Mouse (Mus musculus) forebrain, embryonic 10.5 days (tissue): ENCODE measurements around the gene Thada. TPM values are rescaled to one million over a fixed set of nuclear protein-coding genes. Genes with fewer than 3 reads are reported as not detected.
A peak's percentile ranks its signal among the peaks of the same experiment; 100 is the strongest.

Source experiments
- DNase-seq: peaks from one replicate; pipeline ENCODE4 v3.0.0-alpha.2; 2017; ENCODE audit warnings: low spot score; ENCODE audit errors: extremely low spot score
- H3K27ac ChIP-seq: fragments of 300-500 bp; sonication (generic); 2 replicates; pipeline ENCODE4 v1.5.1; 2016; ENCODE audit warnings: mild to moderate bottlenecking
- H3K27me3 ChIP-seq: fragments of 300-500 bp; sonication (generic); 2 replicates; pipeline ENCODE4 v1.6.1; 2016; ENCODE audit warnings: mild to moderate bottlenecking; ENCODE audit not compliant: poor library complexity, severe bottlenecking
- H3K36me3 ChIP-seq: fragments of 300-500 bp; sonication (generic); replicated peaks from 2 replicates; pipeline ENCODE4 v1.6.1; 2016; ENCODE audit warnings: mild to moderate bottlenecking, moderate library complexity
- H3K4me1 ChIP-seq: fragments of 300-500 bp; sonication (generic); 2 replicates; pipeline ENCODE4 v1.6.1; 2016
- H3K4me3 ChIP-seq: fragments of 300-500 bp; sonication (generic); 2 replicates; pipeline ENCODE4 v1.5.1; 2016; ENCODE audit warnings: mild to moderate bottlenecking, moderate library complexity
- H3K9me3 ChIP-seq: fragments of 300-500 bp; sonication (generic); 2 replicates; pipeline ENCODE4 v1.6.1; 2016; ENCODE audit warnings: mild to moderate bottlenecking, moderate library complexity
- WGBS: fragments of 180-500 bp; shearing (Covaris S2); methylation state at CpG from one replicate; pipeline ENCODE4 v1.1.7; 2016; 5-methylcytosine and 5-hydroxymethylcytosine counted together
- polyA plus RNA-seq: library from polyadenylated mRNA; unstranded; fragments of >200 nt; fragmentation: Nextera tagmentation; extraction: Ambion mirVana; gene quantifications from 2 replicates; pipeline ENCODE4 v1.2.1, GENCODE M21; 2016

The Thada gene
- polyA plus RNA-seq, 1 experiment from 2014 or later: 12.1 TPM

DNA sequence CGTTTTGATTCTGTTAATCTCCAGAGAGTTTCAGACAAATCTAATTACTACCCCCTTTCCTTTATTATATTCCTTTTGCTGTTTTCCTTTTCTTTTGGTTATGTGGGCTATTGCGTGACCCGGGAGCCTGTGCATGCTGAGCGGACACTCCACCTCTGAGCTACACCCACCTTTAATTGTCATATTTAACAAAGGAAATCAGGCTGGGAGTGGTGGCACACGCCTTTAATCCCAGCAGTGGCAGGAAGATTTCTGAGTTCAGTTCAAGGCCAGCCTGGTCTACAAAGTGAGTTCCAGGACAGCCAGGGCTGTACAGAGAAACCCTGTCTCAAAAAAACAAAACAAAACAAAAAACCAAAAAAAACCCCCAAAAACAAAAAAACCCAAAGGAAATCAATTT is 31.0 kb upstream of the Thada start:
- no peaks in the 10 kb centered on the region for H3K9me3 ChIP-seq
- H3K36me3 ChIP-seq: no peaks in the 10 kb centered on the region
- WGBS: 87% methylated on average over 5 of the region's 5 CpGs

GRCm38 (mm10) chr17:84492255-84492880 is 26.4 kb upstream of the Thada start:
- 37% methylated on average over 5 of the region's 5 CpGs for WGBS
- Histone ChIP-seq H3K4me1 (peaks cover 7% of the 10 kb centered on the region), H3K36me3 (no peaks in the 10 kb centered on the region), H3K27me3 (no peaks in the 10 kb centered on the region), H3K9me3 (no peaks in the 10 kb centered on the region), H3K27ac (no peak overlapping the region), H3K4me3 (no peak overlapping the region)
- no peak for DNase-seq

More for the DNA sequence above, 31.0 kb upstream of the Thada start:
- DNase-seq: no peak
- H3K4me1 ChIP-seq: peaks cover 15% of the 10 kb centered on the region
- no peaks in the 10 kb centered on the region for H3K27me3 ChIP-seq
- H3K27ac ChIP-seq: no peak overlapping the region
- H3K4me3 ChIP-seq: no peak overlapping the region

DNA sequence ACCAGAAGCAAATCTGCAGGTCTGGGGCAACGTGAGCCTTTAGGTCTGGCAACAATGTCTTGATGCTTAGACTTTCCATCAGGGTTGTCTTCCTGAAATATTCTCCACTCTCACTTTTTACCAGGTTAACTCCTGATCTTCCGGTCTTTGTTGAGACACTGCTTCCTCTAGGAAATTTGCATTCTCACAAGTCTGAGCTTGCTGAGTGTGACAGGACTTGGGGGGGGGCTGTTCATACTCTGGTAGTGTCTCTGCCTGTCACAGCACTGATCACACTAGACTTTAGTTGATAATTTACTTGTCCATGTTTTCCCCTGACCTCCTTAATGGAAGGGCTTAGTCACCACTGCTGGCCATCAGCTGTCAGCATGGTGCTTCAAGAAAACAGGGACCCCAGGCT is 21.4 kb upstream of the Thada start:
- H3K4me1 ChIP-seq: peaks cover 4% of the 10 kb centered on the region
- DNase-seq: no peak
- WGBS: 90% methylated on average over 2 of the region's 2 CpGs

GRCm38 (mm10) chr17:84483673-84484320 is 17.8 kb upstream of the Thada start:
- no peak for DNase-seq
- H3K9me3 ChIP-seq: no peaks in the 10 kb centered on the region
- no peaks in the 10 kb centered on the region for H3K36me3 ChIP-seq
- H3K4me3 ChIP-seq: no peak overlapping the region
- WGBS: 83% methylated on average over 6 of the region's 6 CpGs
- H3K27me3 ChIP-seq: no peaks in the 10 kb centered on the region
- peaks cover 14% of the 10 kb centered on the region for H3K4me1 ChIP-seq
- H3K27ac ChIP-seq: no peak overlapping the region

More for the DNA sequence above, 21.4 kb upstream of the Thada start:
- Histone ChIP-seq H3K36me3 (no peaks in the 10 kb centered on the region), H3K9me3 (no peaks in the 10 kb centered on the region), H3K4me3 (no peak overlapping the region), H3K27me3 (no peaks in the 10 kb centered on the region), H3K27ac (no peak overlapping the region)

- H3K9me3 ChIP-seq: no peaks in the 10 kb centered on the region
- no peaks in the 10 kb centered on the region for H3K36me3 ChIP-seq
- H3K27ac ChIP-seq: no peak overlapping the region
- peaks cover 14% of the 10 kb centered on the region for H3K4me1 ChIP-seq
- H3K4me3 ChIP-seq: no peak overlapping the region
- WGBS: 87% methylated on average over 3 of the region's 3 CpGs
- H3K27me3 ChIP-seq: no peaks in the 10 kb centered on the region
- DNase-seq: no peak
Observed at GRCm38 (mm10) chr17:84482831-84483230, 16.8 kb upstream of the Thada start.

- no peak overlapping the region for H3K4me3 ChIP-seq
- no peaks in the 10 kb centered on the region for H3K9me3 ChIP-seq
- H3K27ac ChIP-seq: peak overlapping the region; percentile 67
- peaks cover 14% of the 10 kb centered on the region for H3K4me1 ChIP-seq
- 58% methylated on average over 15 of the region's 15 CpGs for whole genome bisulfite sequencing
- no peaks in the 10 kb centered on the region for H3K27me3 ChIP-seq
- H3K36me3 ChIP-seq: no peaks in the 10 kb centered on the region
- DNase-seq: peak; percentile 24
Observed at GRCm38 (mm10) chr17:84480464-84481355, 14.7 kb upstream of the Thada start.

GRCm38 (mm10) chr17:84478276-84478675 is 12.3 kb upstream of the Thada start:
- Histone ChIP-seq H3K4me1 (peaks cover 14% of the 10 kb centered on the region), H3K27me3 (no peaks in the 10 kb centered on the region), H3K27ac (no peak overlapping the region), H3K9me3 (no peaks in the 10 kb centered on the region), H3K4me3 (no peak overlapping the region), H3K36me3 (no peaks in the 10 kb centered on the region)
- WGBS: 84% methylated on average over 4 of the region's 4 CpGs
- DNase-seq: no peak

GRCm38 (mm10) chr17:84477176-84477575 is 11.2 kb upstream of the Thada start:
- no peak for DNase-seq
- Histone ChIP-seq H3K36me3 (no peaks in the 10 kb centered on the region), H3K27me3 (no peaks in the 10 kb centered on the region), H3K27ac (no peak overlapping the region), H3K4me1 (peaks cover 14% of the 10 kb centered on the region), H3K9me3 (no peaks in the 10 kb centered on the region), H3K4me3 (no peak overlapping the region)
- WGBS: 92% methylated on average over 5 of the region's 5 CpGs

GRCm38 (mm10) chr17:84474312-84474711 is 8.3 kb upstream of the Thada start:
- H3K27me3 ChIP-seq: no peaks in the 10 kb centered on the region
- H3K27ac ChIP-seq: no peak overlapping the region
- H3K4me1 ChIP-seq: no peaks in the 10 kb centered on the region
- no peak for DNase-seq
- H3K4me3 ChIP-seq: no peak overlapping the region
- no peaks in the 10 kb centered on the region for H3K9me3 ChIP-seq
- 64% methylated on average over 4 of the region's 4 CpGs for WGBS
- no peaks in the 10 kb centered on the region for H3K36me3 ChIP-seq

DNA sequence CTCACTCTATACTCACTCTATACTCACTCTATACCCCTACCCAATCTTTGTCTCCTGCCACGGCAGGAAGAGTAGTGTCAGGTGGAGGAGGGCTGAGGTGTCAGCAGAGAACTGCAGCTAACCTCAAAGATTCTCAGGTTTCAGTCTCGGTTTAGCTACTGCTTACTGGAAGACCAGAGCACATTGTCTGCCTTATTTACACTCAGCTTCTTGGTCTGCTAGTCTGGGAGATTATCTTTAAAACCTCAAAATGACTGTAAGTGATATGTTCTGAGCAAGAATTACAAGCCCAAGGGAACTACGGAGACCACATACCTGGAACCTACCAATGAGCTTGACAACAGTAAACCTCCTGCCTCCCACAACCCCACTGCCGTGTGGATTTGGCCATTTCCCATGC is 31.0 kb downstream of the Thada start:
- no peak overlapping the region for H3K27ac ChIP-seq
- DNase-seq: no peak
- no peaks in the 10 kb centered on the region for H3K4me1 ChIP-seq
- H3K4me3 ChIP-seq: no peak overlapping the region
- no peaks in the 10 kb centered on the region for H3K27me3 ChIP-seq
- H3K9me3 ChIP-seq: no peaks in the 10 kb centered on the region
- H3K36me3 ChIP-seq: peaks cover 98% of the 10 kb centered on the region
- 86% methylated on average over 4 of the region's 4 CpGs for WGBS

GRCm38 (mm10) chr17:84434233-84434632 is 31.8 kb downstream of the Thada start:
- Histone ChIP-seq H3K36me3 (peaks cover 98% of the 10 kb centered on the region), H3K27ac (no peak overlapping the region)

DNA sequence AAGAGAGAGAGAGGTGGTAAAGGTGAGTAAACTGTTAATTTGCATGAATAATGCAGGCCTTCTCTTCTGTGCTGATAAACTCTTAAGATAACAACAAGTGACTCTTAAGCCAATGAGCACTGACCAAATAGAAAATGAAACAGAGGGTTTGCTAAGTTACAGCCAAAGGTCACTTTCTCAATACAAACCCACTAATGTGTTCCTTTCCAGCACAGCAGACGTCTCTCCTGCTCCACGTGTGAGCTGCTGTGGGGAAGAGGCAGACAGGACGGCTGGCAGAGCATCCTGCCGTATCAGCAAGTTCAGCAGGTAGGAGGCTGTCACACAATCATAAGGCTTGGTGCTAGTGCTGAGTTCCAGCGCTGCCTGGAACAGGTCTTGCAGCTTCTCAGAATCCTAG is 34.0 kb downstream of the Thada start:
- WGBS: 89% methylated on average over 5 of the region's 5 CpGs
- H3K36me3 ChIP-seq: peaks cover 95% of the 10 kb centered on the region

More at GRCm38 (mm10) chr17:84434233-84434632, 31.8 kb downstream of the Thada start:
- no peaks in the 10 kb centered on the region for H3K4me1 ChIP-seq
- no peaks in the 10 kb centered on the region for H3K27me3 ChIP-seq
- H3K9me3 ChIP-seq: no peaks in the 10 kb centered on the region
- DNase-seq: no peak
- H3K4me3 ChIP-seq: no peak overlapping the region

DNA sequence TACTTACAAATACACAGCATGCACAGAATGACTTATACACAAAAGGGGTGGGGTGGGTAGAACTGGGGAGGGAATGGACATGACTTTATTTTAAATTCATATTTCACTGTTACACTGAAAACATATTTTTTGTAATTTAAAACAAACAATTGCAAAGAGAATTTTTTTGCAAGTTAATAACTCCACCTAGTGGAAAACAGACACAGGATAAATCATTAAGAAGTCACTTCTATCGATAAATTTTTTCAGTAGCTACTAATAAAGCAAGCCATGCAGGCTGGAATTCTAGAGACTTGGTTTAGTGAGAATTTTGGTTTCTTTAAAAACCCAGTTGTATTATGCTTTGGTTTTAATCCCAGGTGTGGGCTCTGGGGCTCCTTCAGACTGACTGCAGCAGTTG is 41.7 kb downstream of the Thada start:
- 94% methylated on average over 1 of the region's 1 CpGs for WGBS
- H3K4me1 ChIP-seq: peaks cover 8% of the 10 kb centered on the region
- H3K27ac ChIP-seq: no peak overlapping the region
- peaks cover 91% of the 10 kb centered on the region for H3K36me3 ChIP-seq
- no peaks in the 10 kb centered on the region for H3K9me3 ChIP-seq
- no peaks in the 10 kb centered on the region for H3K27me3 ChIP-seq
- no peak overlapping the region for H3K4me3 ChIP-seq
- DNase-seq: no peak

More for the DNA sequence above, 34.0 kb downstream of the Thada start:
- Histone ChIP-seq H3K9me3 (no peaks in the 10 kb centered on the region), H3K27ac (no peak overlapping the region), H3K4me1 (no peaks in the 10 kb centered on the region), H3K4me3 (no peak overlapping the region), H3K27me3 (no peaks in the 10 kb centered on the region)
- no peak for DNase-seq
